Mouse (Mus musculus) gastrocnemius, postnatal 4 days (tissue): ENCODE results near the gene Plscr1. TPM values are rescaled to one million over a fixed set of nuclear protein-coding genes. Genes with fewer than 3 reads are reported as not detected.

ENCODE experiments used
- DNase-seq, 2 experiments: peaks; one replicate each; pipeline ENCODE4 v3.0.0; 2021 to 2022; ENCODE audit warnings: low spot score in 2 of 2, mixed read lengths in 2 of 2
- long read RNA-seq, 2 experiments: library from polyadenylated mRNA; stranded (forward); transcript quantifications; one replicate each; pipeline ENCODE4 v2.0.0; 2021
- total RNA-seq, 2 experiments: library from RNA; stranded (reverse); gene quantifications; 2 replicates each; pipeline ENCODE4 v1.2.3; 2021

The Plscr1 gene
- 1 to 10 TPM; 2.5 to 3.1 TPM for total RNA-seq
- long read RNA-seq, experiment 1, partial matches to known transcripts: 0 of 4 reads
- long read RNA-seq, experiment 1, other reads (novel, unspliced or antisense): 0 of 4 reads
- long read RNA-seq, experiment 2, transcript Plscr1-201 (9 exons, 2,302 nt): major isoform, 8 of 8 reads
- long read RNA-seq, experiment 2, partial matches to known transcripts: 0 of 8 reads
- long read RNA-seq, experiment 2, other reads (novel, unspliced or antisense): 0 of 8 reads

GRCm38 (mm10) chr9:92249447-92249852 lies at the start of gene Plscr1:
Gene Plscr1 (plus strand): TSS chr9:92249750.
- no peak for DNase-seq

DNA sequence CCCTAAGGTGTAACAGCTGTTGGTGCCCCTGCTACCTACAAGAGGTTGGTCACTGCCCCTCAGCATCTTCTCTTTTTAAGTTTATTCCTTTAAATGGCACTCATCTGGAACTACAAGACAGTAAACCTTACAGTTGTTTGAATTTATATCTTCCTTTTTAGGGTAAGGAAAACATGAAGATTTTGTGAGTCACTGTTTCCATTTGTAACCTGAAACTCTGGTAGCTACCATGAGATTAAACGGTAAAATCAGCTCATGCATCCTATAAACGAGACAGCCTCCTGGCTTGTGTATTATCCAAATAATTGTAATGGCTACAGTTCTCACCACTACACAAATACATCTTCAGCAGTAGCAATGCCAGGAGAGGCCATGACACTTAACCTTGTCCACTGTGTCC lies 45.2 kb upstream of the Plscr1 start:
- no peak for DNase-seq

DNA sequence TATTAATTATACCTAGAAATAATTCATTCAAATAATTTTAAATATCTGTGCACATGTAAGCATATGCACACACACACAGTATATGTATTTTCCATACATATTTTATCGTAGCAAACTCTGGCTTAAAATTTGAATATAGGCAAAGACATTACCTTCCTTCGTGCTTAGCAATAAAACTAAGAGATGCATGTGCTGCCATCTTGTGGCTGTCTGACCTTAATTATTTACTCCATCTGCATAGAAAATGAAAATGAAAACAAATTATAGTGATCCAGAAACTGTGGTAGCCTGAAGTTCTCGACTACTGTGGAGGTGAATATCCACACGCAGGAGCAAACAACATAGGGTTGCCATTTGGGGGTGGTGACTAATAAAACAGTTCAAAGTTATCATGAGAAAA lies 42.2 kb upstream of the Plscr1 start:
- peak in 1 of 2 experiments; percentile 37 for DNase-seq

GRCm38 (mm10) chr9:92207757-92208156 lies 41.8 kb upstream of the Plscr1 start:
- DNase-seq: no peak

- no peak for DNase-seq
Observed at GRCm38 (mm10) chr9:92209850-92210249, 39.7 kb upstream of the Plscr1 start.

DNA sequence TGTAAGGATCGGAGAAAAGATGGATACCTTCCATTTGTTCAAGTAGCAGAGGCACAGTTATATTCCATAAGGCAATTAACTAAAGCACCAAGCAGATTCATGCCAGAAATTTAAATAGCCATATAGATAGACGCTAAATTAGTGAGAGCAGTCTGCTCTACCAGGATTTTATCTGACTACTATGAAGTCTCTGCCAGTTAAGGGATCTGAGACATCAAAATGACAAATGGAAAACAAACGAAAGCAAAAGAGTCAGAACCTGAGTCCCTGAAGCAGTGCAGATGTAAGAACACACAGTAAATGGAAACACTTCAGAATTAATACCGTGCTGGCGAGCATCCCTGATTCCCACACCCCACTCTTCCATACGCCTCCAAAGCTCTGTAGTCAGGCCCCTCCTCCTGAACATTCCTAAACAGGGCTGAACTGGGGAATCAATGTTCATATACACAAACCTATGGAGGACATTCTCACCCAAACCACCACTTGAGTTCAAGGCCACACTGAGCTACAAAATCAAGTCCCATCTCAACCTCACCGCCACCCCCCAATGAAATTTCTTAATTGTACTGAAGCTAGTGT lies 39.1 kb upstream of the Plscr1 start:
- DNase-seq: no peak

- no peak for DNase-seq
Observed at GRCm38 (mm10) chr9:92211048-92211447, 38.5 kb upstream of the Plscr1 start.

DNA sequence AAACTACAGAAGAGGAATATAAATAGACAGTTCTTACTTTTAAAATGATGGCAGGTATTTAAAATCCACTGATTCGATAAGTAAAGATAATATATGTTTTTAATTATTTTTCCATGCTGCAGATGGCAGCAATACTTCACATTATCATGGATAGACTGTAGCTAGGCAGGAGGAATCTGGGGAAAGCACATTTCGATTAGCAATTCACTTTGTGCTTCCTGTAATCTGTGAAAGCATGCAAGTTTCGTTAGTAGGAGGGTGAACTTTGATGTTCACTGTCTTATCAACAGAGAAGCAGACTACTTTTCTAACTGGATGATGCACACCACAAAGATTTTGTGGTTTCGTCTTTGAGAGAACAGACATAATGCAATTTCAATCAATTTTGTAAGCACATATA lies 32.1 kb upstream of the Plscr1 start:
- DNase-seq: no peak

DNA sequence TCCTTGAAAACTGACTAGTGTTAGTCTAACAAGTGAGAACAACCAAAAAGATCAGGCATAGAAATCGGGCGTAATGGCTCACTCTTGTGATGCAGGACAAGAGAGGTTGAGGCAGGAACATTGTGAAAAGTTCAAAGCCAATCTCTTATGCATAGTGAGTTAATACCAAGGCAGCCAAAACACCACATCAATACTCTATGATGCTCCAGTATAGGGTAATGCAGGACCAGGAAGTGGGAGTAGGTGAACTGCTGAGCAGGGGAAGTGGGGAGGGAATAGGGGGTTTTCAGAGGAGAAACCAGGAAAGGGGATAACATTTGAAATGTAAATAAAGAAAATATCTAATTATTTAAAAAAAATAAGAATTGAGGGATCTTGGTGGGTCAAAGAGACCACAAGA lies 31.7 kb upstream of the Plscr1 start:
- DNase-seq: no peak

GRCm38 (mm10) chr9:92220151-92220550 lies 29.4 kb upstream of the Plscr1 start:
- no peak for DNase-seq

DNA sequence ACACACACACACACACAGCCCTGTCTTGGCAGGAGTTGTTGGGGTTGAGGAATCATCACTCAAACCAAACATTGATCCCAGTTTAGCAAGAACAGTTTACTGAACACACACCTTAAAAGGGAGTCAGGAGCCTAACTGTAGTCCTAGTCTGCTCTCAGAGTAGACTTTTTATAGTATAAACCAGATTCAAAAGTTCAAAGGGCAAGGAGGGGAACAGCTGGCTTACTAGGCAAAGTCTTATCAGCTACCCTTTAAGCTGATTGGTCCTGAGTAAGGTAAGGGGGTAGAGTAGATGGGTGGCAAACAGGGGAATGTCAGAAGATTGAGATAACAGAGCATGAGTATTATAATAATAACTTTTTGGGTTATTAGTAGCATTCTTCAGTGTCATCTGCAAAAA lies 28.1 kb upstream of the Plscr1 start:
- DNase-seq: no peak

DNA sequence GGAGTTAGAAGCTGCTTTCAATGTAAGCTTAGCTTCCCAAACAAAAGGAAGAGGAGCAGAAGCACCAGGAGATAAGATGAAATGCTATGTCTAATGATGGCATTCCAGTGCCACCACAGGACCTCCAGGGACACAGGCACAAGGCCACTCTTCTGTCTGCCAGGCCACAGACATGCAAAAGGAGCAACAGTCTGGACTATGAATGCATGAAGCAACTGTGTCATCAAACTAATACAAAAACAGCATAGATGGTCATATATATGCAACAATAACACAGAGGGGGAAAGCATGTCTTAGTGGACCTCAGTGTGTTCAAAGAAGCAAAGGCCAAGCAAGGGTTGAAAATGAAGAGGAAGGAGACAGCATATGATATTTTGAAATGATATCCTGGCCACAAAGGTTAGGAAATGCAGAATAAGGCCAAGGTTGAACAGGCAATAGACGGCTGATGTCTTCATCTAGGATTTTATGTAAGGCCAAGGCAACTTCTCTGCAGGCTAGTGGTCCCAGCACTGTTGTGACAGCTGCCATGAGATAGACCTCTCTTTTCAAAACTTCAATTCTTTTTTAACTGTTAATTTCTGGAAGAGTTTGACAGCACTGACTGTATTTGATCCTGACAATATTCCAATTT lies 24.8 kb upstream of the Plscr1 start:
- no peak for DNase-seq

GRCm38 (mm10) chr9:92226127-92226655 lies 23.4 kb upstream of the Plscr1 start:
- DNase-seq: no peak

DNA sequence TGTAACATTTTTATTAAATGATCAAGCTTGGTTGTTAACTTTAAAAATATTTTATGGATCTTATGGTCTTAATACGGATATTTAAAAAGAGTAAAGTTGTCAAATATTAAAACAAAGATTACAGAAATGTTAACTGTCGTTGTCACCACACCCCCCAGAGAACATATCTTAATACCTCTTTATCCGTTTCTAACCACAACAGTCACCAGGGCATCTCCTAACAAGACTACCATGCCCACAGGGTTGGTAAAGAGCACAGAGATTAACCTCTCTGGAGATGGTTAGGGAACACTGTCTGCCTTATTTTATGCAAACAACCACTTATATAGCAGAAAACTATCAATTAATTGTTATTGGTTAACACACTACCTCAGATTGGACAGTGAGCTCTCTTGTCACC lies 22.8 kb upstream of the Plscr1 start:
- DNase-seq: no peak

GRCm38 (mm10) chr9:92228867-92229832 lies 20.4 kb upstream of the Plscr1 start:
- no peak for DNase-seq

- DNase-seq: no peak
Observed at GRCm38 (mm10) chr9:92229833-92230205, 19.7 kb upstream of the Plscr1 start.

DNA sequence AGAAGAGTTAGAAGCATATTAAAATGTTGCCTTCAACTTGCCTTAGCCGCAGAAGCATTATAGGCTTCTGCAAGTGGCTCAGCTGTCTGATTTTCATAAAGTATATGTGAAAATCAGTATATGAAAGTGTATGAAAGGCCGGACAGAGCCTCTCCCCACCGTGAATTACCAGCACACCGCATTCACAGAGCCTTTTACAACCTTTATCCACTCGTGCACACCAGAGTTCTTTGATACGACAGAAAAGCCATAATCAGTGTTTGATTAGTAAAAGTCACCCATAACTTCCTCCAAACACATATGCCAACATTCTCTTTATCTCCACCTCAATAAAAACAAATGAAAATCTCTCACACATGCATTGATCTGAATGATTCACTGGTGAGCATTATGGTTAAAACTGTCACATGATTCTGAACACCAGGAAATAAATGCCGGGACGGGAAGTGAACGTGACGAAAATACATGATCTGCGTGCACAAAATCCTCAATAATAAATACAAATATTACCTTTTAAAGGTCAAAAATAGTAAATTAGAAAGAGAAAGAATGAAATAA lies 14.6 kb upstream of the Plscr1 start:
- no peak for DNase-seq

- DNase-seq: no peak
Observed at GRCm38 (mm10) chr9:92248773-92249446, 640 bp upstream of the Plscr1 start.

- peak; percentile 51 to 84 for DNase-seq
Observed at GRCm38 (mm10) chr9:92249987-92250772, 630 bp downstream of the Plscr1 start.

- no peak for DNase-seq
Observed at GRCm38 (mm10) chr9:92252718-92253117, 3.2 kb downstream of the Plscr1 start.
